Mouse (Mus musculus): ENCODE measurements at regions not wholly inside any gene's neighbourhood (a gene's known extent, or its start where the extent isn't known, plus 50 kb on each side); places are given as distances from the start of the nearest gene placed in this dataset.
"Not testable (repeated sequence)": the region's sequence is repeated elsewhere in the genome, so short reads cannot be mapped to it uniquely, and the experiment has no call there.

DNA sequence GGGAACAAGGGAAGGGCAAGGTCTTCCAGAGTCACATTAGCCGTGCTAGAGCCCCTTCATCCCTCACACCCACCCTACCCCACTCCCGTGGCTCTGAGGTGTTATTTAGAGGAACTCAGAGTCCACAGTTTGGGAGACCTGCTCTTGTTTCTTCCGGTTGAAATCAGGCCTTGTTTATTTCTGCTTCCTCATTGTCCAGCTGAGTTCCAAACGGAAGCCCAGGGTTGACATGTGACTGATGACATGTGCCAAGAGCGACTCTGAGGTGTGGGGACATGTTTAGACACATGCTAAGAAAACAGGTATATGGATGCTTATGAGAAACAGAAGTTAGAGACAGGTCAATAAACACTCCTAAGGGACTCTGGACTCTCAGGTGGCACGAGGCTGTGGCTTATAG lies 137.5 kb upstream of the Sulf2 start:
- Histone ChIP-seq H3K4me1 (peaks cover 39% of the 10 kb centered on the region), H3K4me3 (no peak overlapping the region), H3K27me3 (ENCODE audit: low read depth, poor library complexity, severe bottlenecking) (peaks cover 28% of the 10 kb centered on the region), H3K27ac (replicated peaks) (no peak overlapping the region), H3K36me3 (no peaks in the 10 kb centered on the region), H3K9me3 (replicated peaks) (no peaks in the 10 kb centered on the region)
- 88% methylated on average over 6 of the region's 6 CpGs for whole genome bisulfite sequencing
- no peak for DNase-seq (ENCODE audit: low spot score)

DNA sequence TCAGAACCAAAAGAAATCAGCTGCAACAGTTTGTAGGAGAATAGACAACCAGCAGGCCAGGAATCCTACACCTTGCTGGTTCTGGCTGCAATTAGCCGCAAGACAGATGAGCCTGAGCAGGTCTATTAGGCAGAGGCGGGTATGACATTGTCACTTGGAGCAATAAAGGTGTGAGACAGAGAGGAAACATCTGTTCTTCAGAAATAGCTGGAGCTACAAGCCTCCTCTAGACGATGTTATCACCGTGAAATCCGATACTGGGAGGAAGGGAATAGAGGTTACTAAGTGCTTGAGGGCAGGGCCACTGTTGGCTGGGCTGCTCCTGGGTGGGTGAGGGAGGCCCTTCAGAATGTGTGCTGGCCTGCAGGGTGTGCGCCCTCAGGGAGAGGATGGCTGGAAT lies 135.8 kb upstream of the Sulf2 start:
- Histone ChIP-seq H3K4me1 (peaks cover 42% of the 10 kb centered on the region), H3K9me3 (replicated peaks) (no peaks in the 10 kb centered on the region), H3K36me3 (no peaks in the 10 kb centered on the region), H3K4me3 (no peak overlapping the region), H3K27ac (replicated peaks) (peak overlapping the region; percentile 55; the same call in 1 of the 2 replicates), H3K27me3 (ENCODE audit: low read depth, poor library complexity, severe bottlenecking) (peaks cover 35% of the 10 kb centered on the region)
- DNase-seq (ENCODE audit: low spot score) = no peak
- 44% methylated on average over 6 of the region's 6 CpGs for WGBS

DNA sequence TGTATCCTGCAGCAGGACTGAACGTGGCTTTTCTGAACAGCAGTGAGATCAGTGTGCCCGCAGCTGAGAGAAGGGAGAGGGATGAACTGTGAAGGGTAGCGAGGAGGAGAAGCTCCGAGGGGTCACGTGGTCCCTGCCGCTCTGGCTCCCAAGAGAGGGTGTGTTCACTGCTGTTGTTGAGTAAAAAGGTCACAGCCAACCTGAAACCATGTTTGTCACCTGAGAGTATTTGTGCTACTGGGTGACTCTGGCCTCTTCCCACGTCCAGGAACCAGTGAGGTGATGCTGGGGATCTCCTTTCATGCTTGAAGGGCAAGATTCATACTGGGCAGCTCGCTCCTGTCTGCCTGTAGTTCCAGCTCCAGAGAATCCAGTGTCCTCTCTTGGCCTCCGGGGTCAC lies 135.4 kb upstream of the Sulf2 start:
- no peaks in the 10 kb centered on the region for H3K36me3 ChIP-seq
- H3K4me3 ChIP-seq = no peak overlapping the region
- H3K27ac ChIP-seq (replicated peaks) = peak overlapping the region; percentile 55
- no peak for DNase-seq (ENCODE audit: low spot score)
- no peaks in the 10 kb centered on the region for H3K9me3 ChIP-seq (replicated peaks)
- H3K4me1 ChIP-seq = peaks cover 37% of the 10 kb centered on the region
- 52% methylated on average over 9 of the region's 9 CpGs for WGBS
- H3K27me3 ChIP-seq (ENCODE audit: low read depth, poor library complexity, severe bottlenecking) = peaks cover 38% of the 10 kb centered on the region

DNA sequence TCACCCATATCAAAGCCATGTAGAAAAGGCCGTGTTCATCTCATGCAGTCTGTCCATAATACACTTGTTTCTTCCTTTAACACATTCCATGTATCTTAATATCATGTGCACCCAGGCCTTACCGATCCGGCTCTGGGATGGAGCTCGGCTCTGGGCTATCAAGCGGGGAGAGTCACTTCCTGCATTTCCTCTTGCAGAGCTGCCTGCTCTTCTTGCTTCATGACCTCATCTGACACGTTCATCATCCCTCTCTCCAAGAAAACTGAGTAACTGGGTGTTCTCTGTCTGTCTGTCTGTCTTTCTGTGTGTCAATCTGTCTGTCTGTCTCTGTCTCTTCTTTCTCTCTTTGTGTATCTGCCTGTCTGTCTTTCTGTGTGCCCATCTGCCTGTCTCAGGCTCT lies 133.7 kb upstream of the Sulf2 start:
- 81% methylated on average over 6 of the region's 6 CpGs for WGBS

DNA sequence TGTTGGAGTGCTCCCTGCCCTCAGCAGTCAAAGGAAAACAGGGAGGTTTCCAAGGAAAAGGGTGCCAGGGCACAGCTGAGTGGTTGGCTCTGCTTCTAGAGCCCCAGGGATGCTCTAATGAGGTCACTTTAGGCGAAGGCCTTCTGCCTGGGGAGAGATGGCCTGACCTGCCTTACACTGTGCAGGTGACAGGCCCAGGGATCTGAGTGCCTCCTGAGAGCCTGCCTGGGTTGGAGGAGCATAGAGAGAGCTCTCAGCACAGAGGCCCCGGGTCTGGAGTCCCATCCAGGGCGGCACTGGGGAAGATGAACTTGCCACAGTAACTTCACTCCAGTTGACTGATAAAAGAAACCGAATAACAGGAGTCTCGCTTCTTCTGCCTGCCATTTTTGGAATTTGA lies 125.7 kb upstream of the Sulf2 start:
- not testable (repeated sequence) for DNase-seq (ENCODE audit: low spot score); H3K36me3 ChIP-seq; H3K4me3 ChIP-seq
- H3K27me3 ChIP-seq (ENCODE audit: low read depth, poor library complexity, severe bottlenecking) = peaks cover 16% of the 10 kb centered on the region
- 80% methylated on average over 1 of the region's 5 CpGs for WGBS
- H3K4me1 ChIP-seq = peaks cover 15% of the 10 kb centered on the region
- H3K27ac ChIP-seq (replicated peaks) = peak overlapping the region; percentile 68
- peaks cover 11% of the 10 kb centered on the region; the same call in 1 of the 2 replicates for H3K9me3 ChIP-seq (replicated peaks)

More for the DNA sequence above, 133.7 kb upstream of the Sulf2 start:
- H3K27me3 ChIP-seq (ENCODE audit: low read depth, poor library complexity, severe bottlenecking) = peaks cover 34% of the 10 kb centered on the region
- no peaks in the 10 kb centered on the region for H3K36me3 ChIP-seq
- DNase-seq (ENCODE audit: low spot score) = no peak
- no peaks in the 10 kb centered on the region for H3K9me3 ChIP-seq (replicated peaks)
- no peak overlapping the region for H3K4me3 ChIP-seq
- no peak overlapping the region for H3K27ac ChIP-seq (replicated peaks)
- peaks cover 36% of the 10 kb centered on the region for H3K4me1 ChIP-seq

- Histone ChIP-seq H3K27ac (replicated peaks) (peak overlapping the region; percentile 68), H3K27me3 (ENCODE audit: low read depth, poor library complexity, severe bottlenecking) (peaks cover 14% of the 10 kb centered on the region; the same call in 1 of the 2 replicates), H3K4me3 (no peak overlapping the region), H3K9me3 (replicated peaks) (peaks cover 11% of the 10 kb centered on the region; the same call in 1 of the 2 replicates), H3K4me1 (peaks cover 15% of the 10 kb centered on the region), H3K36me3 (no peaks in the 10 kb centered on the region)
- DNase-seq (ENCODE audit: low spot score) = no peak
- 42% methylated on average over 5 of the region's 5 CpGs for WGBS
These were observed 125.2 kb upstream of the Sulf2 start for GRCm38 (mm10) chr2:166280651-166281127.

DNA sequence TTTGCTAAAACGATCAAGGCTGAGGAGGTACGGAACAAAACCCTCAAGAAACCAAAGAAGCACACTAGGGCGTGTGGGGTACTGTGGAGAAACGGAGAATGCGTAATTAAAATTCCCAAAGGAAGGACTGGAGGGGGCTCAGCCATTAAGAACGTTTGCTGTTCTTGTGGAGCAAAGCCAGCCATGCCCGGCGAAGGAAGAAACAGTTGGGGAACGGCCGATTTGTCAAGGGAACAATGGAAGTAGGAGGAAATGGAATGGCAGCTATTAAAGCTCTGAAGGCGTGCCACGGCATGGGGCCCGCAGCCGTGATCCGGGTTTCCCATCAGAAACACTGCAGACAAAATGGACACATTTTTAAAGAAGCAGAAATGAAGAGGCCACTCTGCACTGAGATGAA lies 124.2 kb upstream of the Sulf2 start:
- H3K36me3 ChIP-seq = no peaks in the 10 kb centered on the region
- WGBS = 87% methylated on average over 15 of the region's 15 CpGs

GRCm38 (mm10) chr2:166275398-166275797 lies 119.9 kb upstream of the Sulf2 start:
- WGBS = 94% methylated on average over 8 of the region's 8 CpGs
- Histone ChIP-seq H3K27ac (replicated peaks) (no peak overlapping the region; the same call in 1 of the 2 replicates), H3K4me1 (peaks cover 28% of the 10 kb centered on the region), H3K9me3 (replicated peaks) (peaks cover 11% of the 10 kb centered on the region; the same call in 1 of the 2 replicates), H3K27me3 (ENCODE audit: low read depth, poor library complexity, severe bottlenecking) (peaks cover 16% of the 10 kb centered on the region), H3K4me3 (no peak overlapping the region), H3K36me3 (no peaks in the 10 kb centered on the region)
- DNase-seq (ENCODE audit: low spot score) = no peak

More for the DNA sequence above, 124.2 kb upstream of the Sulf2 start:
- DNase-seq (ENCODE audit: low spot score) = no peak
- Histone ChIP-seq H3K27ac (replicated peaks) (no peak overlapping the region), H3K9me3 (replicated peaks) (peaks cover 11% of the 10 kb centered on the region; the same call in 1 of the 2 replicates), H3K4me3 (no peak overlapping the region), H3K4me1 (peaks cover 15% of the 10 kb centered on the region), H3K27me3 (ENCODE audit: low read depth, poor library complexity, severe bottlenecking) (peaks cover 17% of the 10 kb centered on the region)

DNA sequence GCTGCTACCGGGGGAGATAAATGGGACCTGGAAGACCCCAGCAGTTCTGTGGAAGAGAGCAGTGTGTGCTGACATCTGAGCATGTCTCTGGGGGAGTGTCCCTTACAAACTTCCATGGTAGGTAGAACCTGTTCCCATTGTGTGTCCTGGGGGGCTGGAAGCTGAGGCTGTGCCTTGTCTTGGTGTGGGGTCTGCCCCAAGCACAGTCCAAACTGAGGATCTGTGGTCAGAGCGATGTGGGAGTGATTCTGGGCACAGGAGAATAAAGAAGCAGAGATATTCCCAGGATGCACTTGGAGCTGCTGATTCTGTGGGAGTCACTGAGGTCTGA lies 118.5 kb upstream of the Sulf2 start:
- H3K4me1 ChIP-seq = peaks cover 29% of the 10 kb centered on the region
- H3K4me3 ChIP-seq = no peak overlapping the region
- peaks cover 3% of the 10 kb centered on the region; the same call in 1 of the 2 replicates for H3K9me3 ChIP-seq (replicated peaks)
- WGBS = 76% methylated on average over 2 of the region's 2 CpGs
- H3K27me3 ChIP-seq (ENCODE audit: low read depth, poor library complexity, severe bottlenecking) = peaks cover 16% of the 10 kb centered on the region
- no peak for DNase-seq (ENCODE audit: low spot score)
- H3K36me3 ChIP-seq = no peaks in the 10 kb centered on the region
- no peak overlapping the region; the same call in 1 of the 2 replicates for H3K27ac ChIP-seq (replicated peaks)

- peaks cover 29% of the 10 kb centered on the region for H3K4me1 ChIP-seq
- 74% methylated on average over 23 of the region's 23 CpGs for WGBS
These were observed 118.0 kb upstream of the Sulf2 start for GRCm38 (mm10) chr2:166273312-166274015.

GRCm38 (mm10) chr2:166272841-166273240 lies 117.4 kb upstream of the Sulf2 start:
- Histone ChIP-seq H3K27me3 (ENCODE audit: low read depth, poor library complexity, severe bottlenecking) (peaks cover 16% of the 10 kb centered on the region), H3K36me3 (no peaks in the 10 kb centered on the region), H3K9me3 (replicated peaks) (no peaks in the 10 kb centered on the region), H3K4me1 (peaks cover 30% of the 10 kb centered on the region), H3K4me3 (no peak overlapping the region), H3K27ac (replicated peaks) (no peak overlapping the region)
- DNase-seq (ENCODE audit: low spot score) = no peak
- 18% methylated on average over 1 of the region's 1 CpGs for WGBS

More at GRCm38 (mm10) chr2:166273312-166274015, 118.0 kb upstream of the Sulf2 start:
- H3K27ac ChIP-seq (replicated peaks) = no peak overlapping the region; the same call in 1 of the 2 replicates
- H3K36me3 ChIP-seq = no peaks in the 10 kb centered on the region
- H3K4me3 ChIP-seq = no peak overlapping the region
- H3K27me3 ChIP-seq (ENCODE audit: low read depth, poor library complexity, severe bottlenecking) = peaks cover 16% of the 10 kb centered on the region
- H3K9me3 ChIP-seq (replicated peaks) = no peaks in the 10 kb centered on the region
- DNase-seq (ENCODE audit: low spot score) = no peak

- Histone ChIP-seq H3K4me1 (peaks cover 33% of the 10 kb centered on the region), H3K27me3 (ENCODE audit: low read depth, poor library complexity, severe bottlenecking) (peaks cover 13% of the 10 kb centered on the region), H3K27ac (replicated peaks) (no peak overlapping the region), H3K9me3 (replicated peaks) (no peaks in the 10 kb centered on the region), H3K4me3 (no peak overlapping the region), H3K36me3 (no peaks in the 10 kb centered on the region)
- WGBS = 91% methylated on average over 7 of the region's 7 CpGs
- no peak for DNase-seq (ENCODE audit: low spot score)
These were observed 116.7 kb upstream of the Sulf2 start for GRCm38 (mm10) chr2:166272190-166272543.

DNA sequence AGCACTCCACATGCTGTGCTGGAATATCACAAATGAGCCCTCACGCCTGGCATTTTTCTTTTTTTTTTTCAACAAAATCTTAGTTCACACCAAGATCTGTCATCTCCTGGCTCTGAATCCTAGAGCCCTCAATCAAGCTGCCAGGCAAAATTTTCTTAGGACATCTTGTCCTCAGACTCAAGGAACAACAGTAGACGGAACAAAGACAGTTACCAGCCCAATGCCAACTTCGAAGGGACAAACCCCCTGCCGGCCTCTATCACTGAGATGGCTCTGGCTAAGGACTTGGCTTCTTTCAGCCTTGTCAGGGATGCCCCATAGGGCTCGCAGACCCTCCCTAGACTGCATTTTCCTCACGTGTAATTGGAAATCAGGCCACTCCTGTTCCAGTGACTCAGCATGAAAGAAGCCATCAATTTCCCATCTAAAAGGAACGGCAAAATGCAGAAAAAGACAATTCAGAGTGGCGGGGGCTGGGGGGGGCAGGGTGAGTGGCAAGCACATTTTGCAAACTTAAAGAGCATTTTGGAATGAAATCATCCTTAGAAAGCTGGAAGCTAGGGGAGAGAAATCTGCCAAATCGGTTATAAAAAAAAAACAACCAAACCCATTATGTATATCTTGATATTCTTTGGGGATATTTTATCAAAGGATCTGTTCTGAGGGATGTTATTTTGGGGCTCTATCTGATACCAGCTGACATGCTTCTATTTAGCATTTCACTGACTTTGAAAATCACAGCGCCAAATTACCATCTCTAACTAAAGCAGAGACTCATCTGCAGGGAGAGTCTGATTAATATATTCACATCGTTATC lies 116.1 kb upstream of the Sulf2 start:
- Histone ChIP-seq H3K9me3 (replicated peaks) (no peaks in the 10 kb centered on the region), H3K27ac (replicated peaks) (no peak overlapping the region), H3K4me1 (peaks cover 36% of the 10 kb centered on the region), H3K4me3 (no peak overlapping the region), H3K36me3 (no peaks in the 10 kb centered on the region), H3K27me3 (ENCODE audit: low read depth, poor library complexity, severe bottlenecking) (peaks cover 13% of the 10 kb centered on the region)
- no peak for DNase-seq (ENCODE audit: low spot score)
- 71% methylated on average over 11 of the region's 11 CpGs for WGBS

All from midbrain, embryonic 10.5 days (tissue).